Mouse (Mus musculus) cerebellum, postnatal 14 days (tissue): ENCODE results near the gene Rev3l.
"Not testable (repeated sequence)": the region's sequence is repeated elsewhere in the genome, so short reads cannot be mapped to it uniquely, and the experiment has no call there.

Source experiments
- DNase-seq, 2 experiments: peaks; one replicate each; pipeline ENCODE4 v3.0.0; 2021; ENCODE audit warnings: mixed read lengths in 2 of 2

Gene Rev3l

DNA sequence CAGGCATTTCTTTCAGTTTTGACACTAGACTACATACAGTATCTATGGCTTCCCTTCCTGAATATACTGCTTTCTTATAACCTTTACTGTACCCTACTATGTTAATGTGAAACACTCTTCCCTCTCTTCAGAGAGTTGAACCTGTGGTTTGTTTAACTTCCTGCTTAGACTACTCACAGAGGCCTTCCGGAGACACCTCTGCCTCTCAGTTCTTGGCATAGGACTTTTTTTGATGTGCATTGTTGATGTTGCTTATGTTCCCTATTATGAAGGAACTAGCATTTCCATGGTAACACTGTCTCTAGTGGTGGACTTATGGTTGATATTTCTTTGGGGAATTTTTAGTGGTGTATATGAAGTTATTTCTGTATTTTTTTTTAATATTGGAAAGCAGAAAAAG, 61.4 kb downstream of the Rev3l start:
- no peak for DNase-seq

DNA sequence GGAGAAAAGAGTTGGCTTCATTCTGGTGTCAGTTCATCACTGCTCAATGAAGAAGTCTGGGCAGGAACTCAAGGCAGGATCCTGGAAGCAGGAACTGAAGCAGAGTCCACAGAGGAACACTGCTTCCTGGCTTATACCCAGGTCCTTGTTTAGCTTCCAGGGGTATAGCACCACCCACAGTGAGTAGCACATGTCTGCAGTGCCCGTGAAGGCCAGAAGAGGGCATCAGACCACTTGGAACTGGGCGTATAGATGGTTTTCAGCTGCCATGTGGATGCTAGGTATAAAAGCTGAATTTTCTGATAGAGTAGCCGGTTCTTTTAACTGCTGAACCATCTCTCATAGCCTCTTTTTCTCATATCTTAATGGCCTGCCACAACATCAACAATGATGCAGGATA, 79.6 kb downstream of the Rev3l start:
- peak; percentile 42 to 73 for DNase-seq

DNA sequence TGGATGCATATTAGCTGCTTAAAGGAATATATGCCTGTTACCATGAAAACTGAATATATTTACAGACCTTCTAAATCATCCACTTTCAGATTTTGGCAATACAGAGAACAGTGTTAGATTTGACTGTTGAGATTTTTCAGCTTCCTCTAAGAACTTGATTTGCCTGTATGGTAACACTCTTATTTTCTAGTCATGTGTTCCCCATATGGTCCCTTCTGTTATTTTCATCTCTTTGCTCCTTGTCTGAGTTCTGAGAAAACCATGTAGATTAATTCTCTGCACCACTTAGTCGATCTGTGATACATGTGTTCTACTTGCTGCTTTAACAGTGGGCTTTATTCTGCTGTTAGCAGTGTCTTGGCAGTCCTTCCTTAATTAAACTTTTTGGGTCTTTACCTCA, 110.7 kb downstream of the Rev3l start:
- DNase-seq: no peak

DNA sequence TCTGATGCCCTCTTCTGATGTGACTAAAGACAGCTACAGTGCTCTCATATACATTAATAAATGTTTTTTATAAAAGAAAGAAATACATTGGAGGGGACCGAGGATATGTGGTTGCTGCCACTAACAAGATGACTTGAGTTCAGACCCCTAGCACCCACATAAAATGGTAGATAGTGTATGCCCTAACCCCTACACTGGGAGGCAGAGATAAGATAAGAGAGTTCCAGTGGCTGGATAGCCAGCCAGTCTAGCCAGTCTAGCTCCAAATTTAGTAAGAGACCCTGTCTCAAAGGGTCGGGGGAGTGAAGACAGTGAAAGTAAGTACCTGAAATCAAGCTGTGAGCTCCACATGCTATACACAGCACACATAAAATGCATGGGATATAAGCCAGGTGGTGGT, 133.6 kb downstream of the Rev3l start:
- DNase-seq: no peak

DNA sequence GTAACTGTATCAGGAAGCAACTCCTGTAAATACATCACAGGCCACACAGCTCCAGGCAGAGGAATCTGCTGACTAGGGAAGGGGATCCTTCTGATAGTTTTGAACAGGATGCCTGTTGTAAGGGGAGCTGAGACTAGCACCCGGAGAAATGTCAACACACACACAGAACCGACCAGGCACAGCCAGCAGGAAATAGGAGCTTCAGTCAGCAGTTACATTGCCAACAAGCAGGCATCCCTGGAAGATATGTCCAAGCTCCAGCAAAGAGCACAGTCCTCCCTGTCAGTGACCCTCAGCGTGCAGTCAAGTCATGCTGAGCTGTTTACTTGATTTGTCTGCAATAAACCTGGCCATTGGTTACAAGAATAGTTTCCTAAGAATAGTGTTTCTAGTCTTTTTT, 156.7 kb downstream of the Rev3l start:
- no peak for DNase-seq

DNA sequence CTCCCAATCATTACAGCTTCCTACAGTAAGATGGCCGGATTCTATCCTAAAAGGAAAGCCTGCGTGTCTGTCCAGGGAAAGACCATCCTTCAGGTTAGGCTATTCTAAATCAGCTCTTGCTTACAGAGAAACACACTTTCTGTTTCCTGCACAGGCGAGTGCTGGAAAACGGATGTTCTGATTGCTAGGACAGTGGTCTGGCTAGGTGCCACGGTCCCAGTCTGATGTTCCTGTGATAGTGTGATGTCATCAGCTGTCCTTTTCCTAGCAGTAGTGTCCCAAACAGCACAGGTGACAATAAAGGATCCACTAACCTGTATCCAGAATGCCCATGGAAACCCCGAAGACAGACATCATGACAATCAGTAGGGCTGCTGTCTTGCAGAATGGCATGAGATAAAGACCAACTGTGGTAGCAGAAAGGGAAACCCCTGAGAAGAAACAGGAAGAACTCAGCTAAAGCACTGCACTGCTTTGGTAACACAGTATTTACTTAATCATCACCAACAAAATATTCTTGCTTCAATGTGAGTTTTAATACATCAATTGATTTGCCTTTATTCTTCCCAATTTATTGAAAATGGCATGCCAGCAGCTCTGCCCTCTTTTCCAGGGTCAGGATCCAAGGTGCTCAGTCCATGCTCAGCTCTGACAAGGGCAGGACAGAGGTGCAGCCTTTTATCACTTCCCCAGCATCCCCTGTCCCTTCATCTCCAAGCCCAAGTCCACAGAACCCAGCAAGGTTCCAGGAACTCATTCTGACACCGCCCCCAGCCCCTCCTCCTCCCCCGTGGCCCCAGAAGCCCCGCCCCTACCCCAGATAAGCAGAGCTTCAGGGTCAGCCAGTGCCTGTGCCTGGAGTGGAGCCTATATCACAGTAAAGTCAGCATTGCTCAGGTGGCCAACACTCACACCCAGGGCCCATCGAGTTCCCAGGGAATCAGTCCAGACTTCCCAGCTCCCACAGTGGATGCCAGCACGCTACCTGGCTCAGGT, 162.1 kb downstream of the Rev3l start:
- DNase-seq: no peak

DNA sequence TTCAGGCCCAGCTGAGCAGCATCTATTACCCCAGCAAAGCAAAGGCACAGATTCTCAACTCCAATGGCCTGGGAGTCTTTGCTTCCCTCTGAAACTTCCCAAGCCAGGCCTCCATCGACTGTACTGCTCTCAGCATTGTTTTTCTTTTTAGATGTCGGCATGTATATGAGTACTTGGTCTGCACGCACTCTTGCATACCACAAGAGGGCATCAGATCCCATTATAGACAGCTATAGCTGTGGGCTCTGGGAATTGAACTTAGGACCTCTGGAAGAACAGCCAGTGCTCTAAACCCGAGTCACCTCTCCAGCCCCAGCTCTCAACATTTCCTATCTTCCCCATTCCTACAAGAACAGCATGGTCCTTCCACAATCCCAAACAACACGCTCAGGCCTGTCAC, 164.6 kb downstream of the Rev3l start:
- no peak for DNase-seq

DNA sequence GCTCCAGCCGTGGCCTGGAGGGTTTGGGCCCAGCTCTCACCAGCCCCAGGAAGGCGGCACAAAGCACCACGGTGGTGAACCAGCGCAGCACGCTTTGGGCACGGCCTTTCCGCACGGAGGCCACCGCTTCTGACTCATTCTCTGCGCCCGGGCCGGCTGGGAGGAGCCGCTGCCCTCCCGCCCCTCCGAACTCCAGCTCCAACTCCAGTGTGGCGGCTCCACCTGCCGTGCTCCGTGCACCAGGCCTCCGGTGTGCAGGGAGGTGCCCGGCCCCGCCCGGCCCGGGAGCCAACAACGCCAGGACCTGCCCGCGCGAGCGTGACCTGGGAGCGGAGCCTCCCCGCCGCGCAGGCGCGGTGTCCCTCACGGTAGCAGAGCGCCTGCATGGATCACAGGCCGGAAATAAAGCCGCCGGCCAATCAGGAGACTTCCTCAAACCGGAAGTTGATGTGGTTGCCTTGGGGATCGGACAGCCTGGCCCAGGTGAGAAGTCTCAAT, 167.0 kb downstream of the Rev3l start, which contains the start of gene Mfsd4b4:
Mfsd4b4 (minus strand) TSS at position 365 of the 498 bp plus-strand sequence.
- DNase-seq: peak; percentile 88 to 92

DNA sequence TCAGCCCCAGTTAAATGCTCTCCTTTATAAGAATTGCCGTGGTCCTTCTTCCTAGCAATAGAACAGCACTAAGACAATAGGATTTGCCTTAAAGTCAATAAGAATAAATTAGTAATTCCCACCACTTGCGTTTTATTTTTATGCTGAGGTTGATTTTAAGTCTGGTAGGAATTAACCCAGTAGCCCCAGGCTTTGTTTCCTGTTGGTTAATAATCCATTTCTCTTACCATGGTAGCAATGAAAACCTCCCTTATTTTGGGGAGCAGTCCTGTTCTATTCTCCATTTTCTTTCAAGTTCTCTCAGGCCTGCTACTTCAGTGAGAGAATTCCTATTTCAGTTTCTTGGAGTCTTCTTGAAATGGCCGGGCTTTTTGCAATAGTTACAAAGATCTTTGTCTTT, 172.3 kb downstream of the Rev3l start:
- no peak for DNase-seq

DNA sequence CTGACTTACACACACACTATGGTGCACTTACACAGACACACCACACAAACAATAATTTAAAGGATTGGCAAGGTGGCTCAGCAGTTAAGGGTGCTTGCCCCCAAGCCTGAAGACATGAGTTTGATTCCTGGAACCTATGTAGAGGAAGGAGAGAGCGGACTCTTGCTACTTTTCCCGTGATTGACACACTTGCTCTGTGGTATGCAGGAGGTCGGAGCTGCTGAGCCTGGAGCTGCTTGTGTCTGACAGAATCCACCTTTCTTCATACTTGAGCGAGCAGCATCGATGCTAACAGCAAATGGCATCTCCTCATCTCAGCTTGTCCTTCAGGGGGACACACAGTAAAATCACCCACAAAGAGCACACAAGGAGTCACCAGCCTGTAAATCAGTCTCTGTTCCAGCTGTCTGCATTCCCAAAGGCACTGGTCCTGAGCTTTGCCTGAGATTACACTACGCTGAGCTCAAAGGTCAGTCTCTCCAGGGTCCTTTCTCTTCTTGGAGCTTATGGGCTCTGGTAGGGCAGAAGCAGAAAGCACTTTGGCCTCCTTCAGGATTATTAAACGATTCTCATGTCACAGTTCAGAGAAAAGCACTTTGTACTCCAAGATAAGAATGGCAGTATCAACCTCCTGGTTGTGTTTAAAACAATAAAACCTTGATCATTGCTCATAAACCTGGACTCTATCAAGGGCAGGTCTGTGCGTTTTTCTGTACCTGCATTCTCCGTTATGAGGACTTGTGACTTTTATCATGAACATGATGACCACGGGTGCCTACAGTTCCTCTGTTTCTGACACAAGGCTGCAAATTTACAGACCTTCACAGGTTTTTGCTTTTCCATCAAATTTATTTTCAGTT, 175.1 kb downstream of the Rev3l start:
- no peak for DNase-seq

DNA sequence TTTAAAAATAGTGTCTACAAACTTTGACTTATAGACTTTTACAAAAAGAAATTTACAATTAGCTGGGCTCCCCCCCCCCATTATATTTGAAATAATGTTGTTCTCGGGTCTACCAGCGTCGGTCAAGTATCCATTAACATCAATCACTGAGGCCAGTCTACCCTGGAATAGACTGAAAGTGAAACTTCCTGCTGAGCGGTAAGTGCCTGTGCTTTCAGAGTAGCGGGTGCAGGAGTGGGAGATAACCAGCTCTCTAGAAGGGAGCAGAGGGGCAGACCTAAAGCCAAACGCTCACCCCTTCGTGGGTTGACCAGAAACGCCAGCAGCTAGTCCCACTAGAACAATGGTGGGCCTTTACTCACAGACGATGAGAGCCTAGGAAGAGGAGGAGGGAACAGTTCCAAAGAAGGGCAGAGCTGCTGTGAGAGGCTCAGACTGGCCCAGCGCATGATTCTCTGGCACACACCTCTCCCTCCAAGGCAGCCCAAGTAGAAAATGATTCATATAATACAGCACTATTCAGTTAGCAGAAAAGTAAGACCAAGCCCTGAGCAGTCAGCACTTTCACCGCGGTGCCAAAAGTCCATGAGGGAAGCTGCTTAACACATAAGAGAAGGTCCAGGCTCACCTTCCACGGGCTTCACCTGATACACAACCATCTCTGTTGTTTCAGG, 177.0 kb downstream of the Rev3l start:
- no peak for DNase-seq

DNA sequence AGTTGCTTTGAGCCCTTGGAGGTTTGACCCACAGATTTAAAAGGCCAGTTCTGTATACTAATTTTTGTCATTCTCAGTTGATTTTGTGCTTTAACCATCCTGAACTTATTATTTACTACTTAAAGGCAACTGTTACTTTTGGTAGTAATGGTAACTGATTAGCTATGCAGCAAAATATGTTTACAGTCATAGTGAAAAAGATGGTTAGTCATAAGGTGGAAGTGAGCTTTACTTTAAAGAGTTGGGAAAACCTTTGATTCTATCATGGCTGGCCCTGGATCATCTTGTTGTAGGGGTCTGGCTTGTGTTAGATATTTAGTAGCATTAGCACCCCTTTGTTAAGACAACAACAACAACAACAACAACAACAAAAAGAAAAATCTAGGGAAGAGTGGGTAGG, 180.7 kb downstream of the Rev3l start:
- DNase-seq: no peak

DNA sequence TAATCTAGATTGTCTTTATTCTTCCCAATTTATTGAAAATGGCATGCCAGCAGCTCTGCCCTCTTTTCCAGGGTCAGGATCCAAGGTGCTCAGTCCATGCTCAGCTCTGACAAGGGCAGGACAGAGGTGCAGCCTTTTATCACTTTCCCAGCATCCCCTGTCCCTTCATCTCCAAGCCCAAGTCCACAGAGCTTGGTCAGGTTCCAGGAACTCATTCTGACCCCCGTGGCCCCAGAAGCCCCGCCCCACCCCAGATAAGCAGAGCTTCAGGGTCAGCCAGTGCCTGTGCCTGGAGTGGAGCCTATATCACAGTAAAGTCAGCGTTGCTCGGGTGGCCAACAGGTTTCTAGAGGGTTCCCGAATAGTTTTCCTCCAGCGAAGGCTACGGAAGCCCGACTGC, 192.6 kb downstream of the Rev3l start:
- DNase-seq: not testable (repeated sequence)
